Mouse (Mus musculus) limb, embryonic 10.5 days (tissue): ENCODE data around the gene Asb4. TPM values are rescaled to one million over a fixed set of nuclear protein-coding genes. Genes with fewer than 3 reads are reported as not detected.

Experiments
- DNase-seq: peaks from one replicate; pipeline ENCODE4 v3.0.0-alpha.2; 2017; ENCODE audit warnings: low spot score
- H3K27ac ChIP-seq: fragments of 300-500 bp; sonication (generic); 2 replicates; pipeline ENCODE4 v1.5.1; 2016; ENCODE audit warnings: mild to moderate bottlenecking
- H3K27me3 ChIP-seq: fragments of 300-500 bp; sonication (generic); 2 replicates; pipeline ENCODE4 v1.6.1; 2016; ENCODE audit warnings: low read depth, mild to moderate bottlenecking; ENCODE audit not compliant: poor library complexity, severe bottlenecking
- H3K36me3 ChIP-seq: fragments of 300-500 bp; sonication (generic); 2 replicates; pipeline ENCODE4 v1.6.1; 2016; ENCODE audit warnings: mild to moderate bottlenecking, moderate library complexity
- H3K4me1 ChIP-seq: fragments of 300-500 bp; sonication (generic); 2 replicates; pipeline ENCODE4 v1.6.1; 2016
- H3K4me3 ChIP-seq: fragments of 300-500 bp; sonication (generic); 2 replicates; pipeline ENCODE4 v1.5.1; 2016; ENCODE audit warnings: mild to moderate bottlenecking, moderate library complexity
- H3K9me3 ChIP-seq: fragments of 300-500 bp; sonication (generic); replicated peaks from 2 replicates; pipeline ENCODE4 v1.6.1; 2016; ENCODE audit warnings: mild to moderate bottlenecking
- WGBS: fragments of 180-500 bp; shearing (Covaris S2); methylation state at CpG from one replicate; pipeline ENCODE4 v1.1.7; 2016; 5-methylcytosine and 5-hydroxymethylcytosine counted together
- polyA plus RNA-seq: library from polyadenylated mRNA; unstranded; fragments of >200 nt; fragmentation: Nextera tagmentation; extraction: Ambion mirVana; gene quantifications from 2 replicates; pipeline ENCODE4 v1.2.1, GENCODE M21; 2016

Gene Asb4
- polyA plus RNA-seq, 1 experiment from 2014 or later: 448 TPM

GRCm38 (mm10) chr6:5481066-5481465 lies 97.9 kb downstream of the Asb4 start:
- Histone ChIP-seq H3K4me1 (no peaks in the 10 kb centered on the region), H3K27ac (no peak overlapping the region), H3K9me3 (no peaks in the 10 kb centered on the region), H3K27me3 (no peaks in the 10 kb centered on the region), H3K4me3 (no peak overlapping the region), H3K36me3 (no peaks in the 10 kb centered on the region)
- 91% methylated on average over 2 of the region's 2 CpGs for WGBS
- no peak for DNase-seq

- H3K4me3 ChIP-seq: no peak overlapping the region
- no peaks in the 10 kb centered on the region for H3K9me3 ChIP-seq
- no peaks in the 10 kb centered on the region for H3K27me3 ChIP-seq
- H3K27ac ChIP-seq: no peak overlapping the region
- no peak for DNase-seq
- WGBS: 77% methylated on average over 3 of the region's 3 CpGs
- H3K36me3 ChIP-seq: no peaks in the 10 kb centered on the region
- H3K4me1 ChIP-seq: peaks cover 5% of the 10 kb centered on the region; the same call in 1 of the 2 replicates
These were observed 99.1 kb downstream of the Asb4 start for GRCm38 (mm10) chr6:5482270-5482783.

Other genes starting within 250 kb of the Asb4 start
- 0.10 TPM in 1 of 2 replicates, not detected in the other for gene Pon1, start 189.4 kb upstream of the Asb4 start, polyA plus RNA-seq
- gene Pon3, start 127.1 kb upstream of the Asb4 start, polyA plus RNA-seq: 5.7 and 7.9 TPM in 2 replicates
- gene Pon2, start 84.9 kb upstream of the Asb4 start, polyA plus RNA-seq: 18.9 and 20.1 TPM in 2 replicates
- gene Pdk4, start 112.9 kb downstream of the Asb4 start, polyA plus RNA-seq: 0.62 and 1.0 TPM in 2 replicates